Mouse (Mus musculus): Measurements from ENCODE around the gene 4933406M09Rik. TPM values are rescaled to one million over a fixed set of nuclear protein-coding genes. Genes with fewer than 3 reads are reported as not detected.
A peak's percentile ranks its signal among the peaks of the same experiment; 100 is the strongest.

Gene 4933406M09Rik
- polyA plus RNA-seq, 1 experiment from 2014 or later, result not detected

GRCm38 (mm10) chr1:134418414-134418975, 32.8 kb downstream of the 4933406M09Rik start:
- H3K4me3 ChIP-seq (replicated peaks), result no peak overlapping the region
- H3K27ac ChIP-seq, result no peak overlapping the region
- ATAC-seq, result no peak
- no peak overlapping the region for H3K4me2 ChIP-seq (replicated peaks)
- no peak overlapping the region for H3K9ac ChIP-seq
- no peaks in the 10 kb centered on the region for H3K9me3 ChIP-seq
- no peaks in the 10 kb centered on the region for H3K36me3 ChIP-seq
- H3K27me3 ChIP-seq (replicated peaks), result no peaks in the 10 kb centered on the region
- WGBS, result 77% methylated on average over 2 of the region's 2 CpGs
- H3K4me1 ChIP-seq (replicated peaks), result peaks cover 40% of the 10 kb centered on the region

GRCm38 (mm10) chr1:134419176-134419575, 33.4 kb downstream of the 4933406M09Rik start:
- Histone ChIP-seq H3K27ac (no peak overlapping the region), H3K4me2 (replicated peaks) (no peak overlapping the region), H3K36me3 (peaks cover 4% of the 10 kb centered on the region; the same call in 1 of the 2 replicates), H3K27me3 (replicated peaks) (no peaks in the 10 kb centered on the region), H3K4me3 (replicated peaks) (no peak overlapping the region), H3K4me1 (replicated peaks) (peaks cover 38% of the 10 kb centered on the region), H3K9me3 (no peaks in the 10 kb centered on the region), H3K9ac (no peak overlapping the region)
- WGBS, result 35% methylated on average over 1 of the region's 1 CpGs
- ATAC-seq, result no peak

GRCm38 (mm10) chr1:134419751-134420458, 34.2 kb downstream of the 4933406M09Rik start:
- ATAC-seq, result no peak
- 34% methylated on average over 5 of the region's 5 CpGs for WGBS
- peaks cover 33% of the 10 kb centered on the region for H3K4me1 ChIP-seq (replicated peaks)
- H3K27ac ChIP-seq, result no peak overlapping the region
- no peak overlapping the region for H3K4me3 ChIP-seq (replicated peaks)
- no peak overlapping the region for H3K9ac ChIP-seq
- no peaks in the 10 kb centered on the region for H3K27me3 ChIP-seq (replicated peaks)
- no peaks in the 10 kb centered on the region for H3K9me3 ChIP-seq
- no peak overlapping the region for H3K4me2 ChIP-seq (replicated peaks)
- H3K36me3 ChIP-seq, result peaks cover 9% of the 10 kb centered on the region; the same call in 1 of the 2 replicates

- no peak overlapping the region for H3K4me3 ChIP-seq (replicated peaks)
- H3K4me1 ChIP-seq (replicated peaks), result peaks cover 14% of the 10 kb centered on the region
- no peak for ATAC-seq
- no peaks in the 10 kb centered on the region for H3K9me3 ChIP-seq
- WGBS, result 65% methylated on average over 10 of the region's 10 CpGs
- peaks cover 39% of the 10 kb centered on the region for H3K36me3 ChIP-seq
- H3K27ac ChIP-seq, result no peak overlapping the region
- H3K4me2 ChIP-seq (replicated peaks), result no peak overlapping the region
- no peak overlapping the region for H3K9ac ChIP-seq
- no peaks in the 10 kb centered on the region for H3K27me3 ChIP-seq (replicated peaks)
Measured at GRCm38 (mm10) chr1:134423911-134424310, 38.2 kb downstream of the 4933406M09Rik start.

GRCm38 (mm10) chr1:134426289-134426688, 40.5 kb downstream of the 4933406M09Rik start:
- peak; percentile 89 for ATAC-seq
- Histone ChIP-seq H3K27ac (no peak overlapping the region), H3K4me1 (replicated peaks) (no peaks in the 10 kb centered on the region), H3K4me3 (replicated peaks) (no peak overlapping the region), H3K36me3 (peaks cover 44% of the 10 kb centered on the region), H3K27me3 (replicated peaks) (no peaks in the 10 kb centered on the region), H3K4me2 (replicated peaks) (no peak overlapping the region), H3K9me3 (no peaks in the 10 kb centered on the region), H3K9ac (no peak overlapping the region)
- WGBS, result 61% methylated on average over 5 of the region's 5 CpGs

- no peak overlapping the region for H3K9ac ChIP-seq
- 76% methylated on average over 10 of the region's 10 CpGs for WGBS
- H3K4me3 ChIP-seq (replicated peaks), result no peak overlapping the region
- H3K27me3 ChIP-seq (replicated peaks), result no peaks in the 10 kb centered on the region
- H3K27ac ChIP-seq, result no peak overlapping the region
- no peaks in the 10 kb centered on the region for H3K4me1 ChIP-seq (replicated peaks)
- ATAC-seq, result no peak
- no peaks in the 10 kb centered on the region for H3K9me3 ChIP-seq
- H3K36me3 ChIP-seq, result peaks cover 29% of the 10 kb centered on the region
- no peak overlapping the region for H3K4me2 ChIP-seq (replicated peaks)
Measured at GRCm38 (mm10) chr1:134433002-134433401, 47.3 kb downstream of the 4933406M09Rik start.

- H3K36me3 ChIP-seq, result peaks cover 24% of the 10 kb centered on the region
- H3K27ac ChIP-seq, result no peak overlapping the region
- H3K4me3 ChIP-seq (replicated peaks), result no peak overlapping the region
- H3K9me3 ChIP-seq, result no peaks in the 10 kb centered on the region
- no peaks in the 10 kb centered on the region for H3K27me3 ChIP-seq (replicated peaks)
- H3K4me2 ChIP-seq (replicated peaks), result no peak overlapping the region
- 91% methylated on average over 4 of the region's 4 CpGs for WGBS
- ATAC-seq, result no peak
- no peaks in the 10 kb centered on the region for H3K4me1 ChIP-seq (replicated peaks)
- H3K9ac ChIP-seq, result no peak overlapping the region
Measured at GRCm38 (mm10) chr1:134433473-134433872, 47.7 kb downstream of the 4933406M09Rik start.

- Histone ChIP-seq H3K36me3 (peaks cover 14% of the 10 kb centered on the region), H3K27me3 (replicated peaks) (no peaks in the 10 kb centered on the region), H3K9me3 (no peaks in the 10 kb centered on the region), H3K4me1 (replicated peaks) (no peaks in the 10 kb centered on the region), H3K4me2 (replicated peaks) (no peak overlapping the region), H3K27ac (no peak overlapping the region), H3K4me3 (replicated peaks) (no peak overlapping the region), H3K9ac (no peak overlapping the region)
- WGBS, result 32% methylated on average over 4 of the region's 4 CpGs
- no peak for ATAC-seq
Measured at GRCm38 (mm10) chr1:134435414-134435813, 49.7 kb downstream of the 4933406M09Rik start.

GRCm38 (mm10) chr1:134440437-134440836, 54.7 kb downstream of the 4933406M09Rik start:
- H3K4me2 ChIP-seq (replicated peaks), result no peak overlapping the region
- H3K27ac ChIP-seq, result no peak overlapping the region
- H3K9ac ChIP-seq, result no peak overlapping the region
- no peak overlapping the region for H3K4me3 ChIP-seq (replicated peaks)
- H3K9me3 ChIP-seq, result no peaks in the 10 kb centered on the region
- no peak for ATAC-seq
- no peaks in the 10 kb centered on the region for H3K27me3 ChIP-seq (replicated peaks)
- 71% methylated on average over 6 of the region's 6 CpGs for WGBS
- H3K4me1 ChIP-seq (replicated peaks), result no peaks in the 10 kb centered on the region
- no peaks in the 10 kb centered on the region for H3K36me3 ChIP-seq

Other genes starting within 250 kb of the 4933406M09Rik start
- gene Chil1, start 203.8 kb upstream of the 4933406M09Rik start, polyA plus RNA-seq (2015; fragmentation: Nextera tagmentation; extraction: Ambion mirVana), result 0.44 and 0.58 TPM in 2 replicates
- gene Mybph, start 192.5 kb upstream of the 4933406M09Rik start, polyA plus RNA-seq (2015; fragmentation: Nextera tagmentation; extraction: Ambion mirVana), result 0.15 and 0.52 TPM in 2 replicates
- 4.0 and 8.3 TPM in 2 replicates for gene Adora1, start 150.5 kb upstream of the 4933406M09Rik start, polyA plus RNA-seq (2015; fragmentation: Nextera tagmentation; extraction: Ambion mirVana)
- gene Myog, start 96.0 kb upstream of the 4933406M09Rik start, polyA plus RNA-seq (2015; fragmentation: Nextera tagmentation; extraction: Ambion mirVana), result 0.54 and 1.1 TPM in 2 replicates
- 3.9 and 4.4 TPM in 2 replicates for gene Ppfia4, start 53.0 kb upstream of the 4933406M09Rik start, polyA plus RNA-seq (2015; fragmentation: Nextera tagmentation; extraction: Ambion mirVana)
- gene Tmem183a, start 24.0 kb upstream of the 4933406M09Rik start, polyA plus RNA-seq (2015; fragmentation: Nextera tagmentation; extraction: Ambion mirVana), result 87.1 and 88.9 TPM in 2 replicates
- gene Cyb5r1, start 19.6 kb downstream of the 4933406M09Rik start, polyA plus RNA-seq (2015; fragmentation: Nextera tagmentation; extraction: Ambion mirVana), result 35.8 and 37.9 TPM in 2 replicates
- gene Adipor1, start 29.4 kb downstream of the 4933406M09Rik start, polyA plus RNA-seq (2015; fragmentation: Nextera tagmentation; extraction: Ambion mirVana), result 77.8 and 80.5 TPM in 2 replicates
- gene Klhl12, start 69.6 kb downstream of the 4933406M09Rik start, polyA plus RNA-seq (2015; fragmentation: Nextera tagmentation; extraction: Ambion mirVana), result 21.7 and 22.2 TPM in 2 replicates
- 37.3 and 38.7 TPM in 2 replicates for gene Rabif, start 108.7 kb downstream of the 4933406M09Rik start, polyA plus RNA-seq (2015; fragmentation: Nextera tagmentation; extraction: Ambion mirVana)
- not detected in 2 replicates for gene Mgat4e, start 163.7 kb downstream of the 4933406M09Rik start, polyA plus RNA-seq (2015; fragmentation: Nextera tagmentation; extraction: Ambion mirVana)
- 35.0 and 38.7 TPM in 2 replicates for gene Kdm5b, start 174.2 kb downstream of the 4933406M09Rik start, polyA plus RNA-seq (2015; fragmentation: Nextera tagmentation; extraction: Ambion mirVana)